Mouse (Mus musculus): Measurements from ENCODE around the gene Igfbp2. TPM values are rescaled to one million over a fixed set of nuclear protein-coding genes. Genes with fewer than 3 reads are reported as not detected.
A peak's percentile ranks its signal among the peaks of the same experiment; 100 is the strongest.

Igfbp2 gene
- polyA plus RNA-seq, 1 experiment = 537 TPM

GRCm38 (mm10) chr1:72791743-72792142 is 32.6 kb upstream of the Igfbp2 start:
- no peak for TF ChIP-seq EP300 (IDR thresholded peaks at IDR 0.05; ENCODE audit: insufficient read depth, low read depth, low read length)
- TF ChIP-seq CTCF (IDR thresholded peaks at IDR 0.05; ENCODE audit: low read depth, low read length) = no peak
- TF ChIP-seq POLR2A (IDR thresholded peaks at IDR 0.05; ENCODE audit: insufficient read depth, low read length) = no peak
- Histone ChIP-seq H3K27me3 (ENCODE audit: control insufficient read depth, insufficient read depth, low read length, poor library complexity, severe bottlenecking) (no peaks in the 10 kb centered on the region), H3K9me3 (replicated peaks; ENCODE audit: control insufficient read depth, insufficient read depth, low read length, poor library complexity, severe bottlenecking) (no peaks in the 10 kb centered on the region), H3K9ac (ENCODE audit: low read depth, poor library complexity, severe bottlenecking) (no peak overlapping the region), H3K4me1 (ENCODE audit: control insufficient read depth, insufficient read depth, low read length) (peaks cover 3% of the 10 kb centered on the region), H3K4me3 (ENCODE audit: low read depth, low read length) (no peak overlapping the region), H3K27ac (ENCODE audit: insufficient read depth, low read length) (no peak overlapping the region), H3K36me3 (ENCODE audit: control insufficient read depth, insufficient read depth, low read length, poor library complexity, severe bottlenecking) (no peaks in the 10 kb centered on the region)

DNA sequence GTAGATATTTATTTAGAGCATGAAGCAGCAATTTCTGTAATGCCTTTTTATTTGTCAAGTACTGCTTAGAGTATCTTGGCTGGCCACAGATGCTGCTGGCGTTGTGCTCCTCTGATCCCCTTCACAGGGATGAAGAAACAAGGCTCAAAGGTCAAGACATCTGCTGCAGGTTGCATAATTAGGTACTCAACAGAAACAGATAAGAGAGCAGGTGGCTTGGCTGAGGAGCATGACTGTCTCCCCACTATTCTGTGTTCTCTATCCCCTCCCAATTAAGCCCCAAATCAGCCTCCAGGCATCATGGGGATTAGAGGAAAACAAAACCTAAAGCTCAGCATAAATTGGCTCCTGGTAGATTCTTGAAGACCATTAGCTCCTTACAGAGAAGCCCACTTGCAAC is 32.0 kb upstream of the Igfbp2 start:
- no peaks in the 10 kb centered on the region for H3K9me3 ChIP-seq (replicated peaks; ENCODE audit: control insufficient read depth, insufficient read depth, low read length, poor library complexity, severe bottlenecking)
- no peak overlapping the region for H3K4me3 ChIP-seq (ENCODE audit: low read depth, low read length)
- TF ChIP-seq EP300 (IDR thresholded peaks at IDR 0.05; ENCODE audit: insufficient read depth, low read depth, low read length) = peak; percentile 49; the same call in 1 of the 2 replicates
- no peak for TF ChIP-seq POLR2A (IDR thresholded peaks at IDR 0.05; ENCODE audit: insufficient read depth, low read length)
- no peak for TF ChIP-seq CTCF (IDR thresholded peaks at IDR 0.05; ENCODE audit: low read depth, low read length)
- 0 out of 2 replicates have a peak overlapping the region, but pooled peaks have one; percentile 37 for H3K27ac ChIP-seq (ENCODE audit: insufficient read depth, low read length)
- peaks cover 3% of the 10 kb centered on the region for H3K4me1 ChIP-seq (ENCODE audit: control insufficient read depth, insufficient read depth, low read length)
- H3K9ac ChIP-seq (ENCODE audit: low read depth, poor library complexity, severe bottlenecking) = no peak overlapping the region
- no peaks in the 10 kb centered on the region for H3K36me3 ChIP-seq (ENCODE audit: control insufficient read depth, insufficient read depth, low read length, poor library complexity, severe bottlenecking)
- no peaks in the 10 kb centered on the region for H3K27me3 ChIP-seq (ENCODE audit: control insufficient read depth, insufficient read depth, low read length, poor library complexity, severe bottlenecking)

DNA sequence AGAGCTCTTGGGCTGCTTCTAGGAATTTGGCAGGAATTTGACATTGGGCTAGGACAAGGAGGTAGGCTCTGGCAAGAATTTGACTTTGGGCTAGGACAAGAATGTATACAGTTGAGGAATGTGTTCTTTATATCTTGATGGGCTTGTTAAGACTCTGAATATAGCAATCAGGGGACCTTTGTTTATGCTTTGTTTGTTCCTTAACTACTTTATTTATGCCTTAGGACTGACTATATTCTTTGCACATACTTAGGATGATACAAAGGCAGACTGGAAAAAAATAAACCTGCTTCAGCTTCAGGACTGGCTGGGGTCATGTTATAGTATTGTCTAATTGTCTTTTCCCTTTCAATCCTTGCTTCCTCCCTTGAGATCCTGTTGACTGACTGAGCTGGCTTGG is 31.1 kb upstream of the Igfbp2 start:
- TF ChIP-seq EP300 (IDR thresholded peaks at IDR 0.05; ENCODE audit: insufficient read depth, low read depth, low read length) (0 out of 2 replicates have a peak, but pooled peaks have one; percentile 12), CTCF (IDR thresholded peaks at IDR 0.05; ENCODE audit: low read depth, low read length) (no peak)
- Histone ChIP-seq H3K27ac (ENCODE audit: insufficient read depth, low read length) (peak overlapping the region; percentile 76; the same call in 1 of the 2 replicates), H3K36me3 (ENCODE audit: control insufficient read depth, insufficient read depth, low read length, poor library complexity, severe bottlenecking) (no peaks in the 10 kb centered on the region)

DNA sequence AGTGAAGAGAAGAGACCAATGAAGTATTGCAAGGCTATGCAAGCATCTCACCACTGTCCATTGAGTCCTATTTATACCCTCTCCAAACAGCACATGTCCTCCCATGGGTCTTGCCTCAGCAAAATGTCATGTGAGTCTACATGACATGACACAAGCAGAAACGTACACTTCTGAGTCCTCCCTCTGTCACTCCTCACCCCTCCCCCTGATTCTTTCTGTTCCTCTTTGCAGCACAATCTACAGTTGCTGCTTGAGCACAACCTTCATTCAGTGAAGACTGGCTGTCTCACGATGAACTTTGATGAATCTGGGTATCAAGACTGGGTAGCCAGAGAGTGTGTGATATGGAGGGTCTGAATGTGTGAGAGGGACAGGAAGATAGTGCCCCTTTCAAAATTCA is 28.2 kb upstream of the Igfbp2 start:
- H3K9ac ChIP-seq (ENCODE audit: low read depth, poor library complexity, severe bottlenecking) = no peak overlapping the region
- no peak overlapping the region for H3K4me3 ChIP-seq (ENCODE audit: low read depth, low read length)
- H3K4me1 ChIP-seq (ENCODE audit: control insufficient read depth, insufficient read depth, low read length) = peaks cover 3% of the 10 kb centered on the region
- no peak overlapping the region for H3K27ac ChIP-seq (ENCODE audit: insufficient read depth, low read length)
- H3K9me3 ChIP-seq (replicated peaks; ENCODE audit: control insufficient read depth, insufficient read depth, low read length, poor library complexity, severe bottlenecking) = no peaks in the 10 kb centered on the region; the same call in 1 of the 2 replicates
- H3K27me3 ChIP-seq (ENCODE audit: control insufficient read depth, insufficient read depth, low read length, poor library complexity, severe bottlenecking) = no peaks in the 10 kb centered on the region
- no peaks in the 10 kb centered on the region for H3K36me3 ChIP-seq (ENCODE audit: control insufficient read depth, insufficient read depth, low read length, poor library complexity, severe bottlenecking)
- no peak for TF ChIP-seq CTCF (IDR thresholded peaks at IDR 0.05; ENCODE audit: low read depth, low read length)
- TF ChIP-seq POLR2A (IDR thresholded peaks at IDR 0.05; ENCODE audit: insufficient read depth, low read length) = no peak
- TF ChIP-seq EP300 (IDR thresholded peaks at IDR 0.05; ENCODE audit: insufficient read depth, low read depth, low read length) = no peak

More for the DNA sequence above, 31.1 kb upstream of the Igfbp2 start:
- H3K4me1 ChIP-seq (ENCODE audit: control insufficient read depth, insufficient read depth, low read length) = peaks cover 3% of the 10 kb centered on the region
- no peak overlapping the region for H3K9ac ChIP-seq (ENCODE audit: low read depth, poor library complexity, severe bottlenecking)
- no peaks in the 10 kb centered on the region for H3K9me3 ChIP-seq (replicated peaks; ENCODE audit: control insufficient read depth, insufficient read depth, low read length, poor library complexity, severe bottlenecking)
- H3K27me3 ChIP-seq (ENCODE audit: control insufficient read depth, insufficient read depth, low read length, poor library complexity, severe bottlenecking) = no peaks in the 10 kb centered on the region
- no peak overlapping the region for H3K4me3 ChIP-seq (ENCODE audit: low read depth, low read length)

DNA sequence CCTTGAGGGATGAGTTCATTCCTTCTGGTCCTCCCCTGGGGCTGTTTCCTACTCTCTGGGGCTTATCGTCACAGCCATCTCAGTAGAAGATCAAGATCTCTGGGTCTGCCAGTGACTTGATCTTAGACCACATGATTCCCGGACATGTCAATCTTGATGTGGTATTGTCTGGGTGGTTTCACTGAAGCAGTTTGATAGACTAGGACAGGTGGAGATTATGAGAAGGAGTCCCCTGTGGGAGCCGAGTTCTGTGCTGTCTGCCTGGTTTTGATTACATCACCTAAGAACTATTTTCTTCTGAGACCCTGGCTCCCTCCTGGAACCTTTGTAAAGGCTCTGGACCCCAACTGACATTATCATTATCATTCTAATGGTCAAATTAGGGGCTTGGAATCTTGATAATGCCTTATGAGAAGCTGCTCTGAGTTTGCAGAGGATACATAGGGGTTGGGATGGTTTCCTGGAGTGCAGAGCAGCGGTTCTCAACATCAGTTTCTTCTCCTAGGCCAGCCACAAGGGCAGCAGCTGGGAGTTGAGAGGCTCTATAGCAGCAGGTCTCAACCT is 27.1 kb upstream of the Igfbp2 start:
- TF ChIP-seq POLR2A (IDR thresholded peaks at IDR 0.05; ENCODE audit: insufficient read depth, low read length) (no peak), CTCF (IDR thresholded peaks at IDR 0.05; ENCODE audit: low read depth, low read length) (no peak), EP300 (IDR thresholded peaks at IDR 0.05; ENCODE audit: insufficient read depth, low read depth, low read length) (no peak)
- Histone ChIP-seq H3K27me3 (ENCODE audit: control insufficient read depth, insufficient read depth, low read length, poor library complexity, severe bottlenecking) (no peaks in the 10 kb centered on the region), H3K27ac (ENCODE audit: insufficient read depth, low read length) (peak overlapping the region; percentile 49; the same call in 1 of the 2 replicates), H3K9ac (ENCODE audit: low read depth, poor library complexity, severe bottlenecking) (no peak overlapping the region), H3K4me3 (ENCODE audit: low read depth, low read length) (no peak overlapping the region), H3K36me3 (ENCODE audit: control insufficient read depth, insufficient read depth, low read length, poor library complexity, severe bottlenecking) (no peaks in the 10 kb centered on the region), H3K9me3 (replicated peaks; ENCODE audit: control insufficient read depth, insufficient read depth, low read length, poor library complexity, severe bottlenecking) (no peaks in the 10 kb centered on the region; the same call in 1 of the 2 replicates), H3K4me1 (ENCODE audit: control insufficient read depth, insufficient read depth, low read length) (peaks cover 1% of the 10 kb centered on the region)

DNA sequence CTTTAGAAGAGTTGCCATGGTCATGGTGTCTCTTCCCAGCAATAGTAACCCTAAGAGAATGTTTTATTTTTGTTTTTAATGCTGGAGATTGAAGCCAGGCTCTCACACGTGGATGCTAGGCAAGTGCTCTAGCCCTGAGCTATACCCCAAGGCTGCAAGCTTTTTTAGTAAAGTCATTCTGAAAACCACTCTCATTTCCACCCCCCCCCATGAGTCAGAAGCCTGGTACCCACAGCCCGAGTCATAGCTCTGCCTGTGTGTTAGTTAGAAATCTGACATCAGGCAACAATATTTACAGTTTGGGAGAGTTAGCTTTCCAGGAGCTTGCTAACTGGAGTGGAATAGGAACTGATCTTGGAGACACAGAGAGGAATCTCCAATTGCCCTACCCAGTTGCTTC is 25.9 kb upstream of the Igfbp2 start:
- H3K27me3 ChIP-seq (ENCODE audit: control insufficient read depth, insufficient read depth, low read length, poor library complexity, severe bottlenecking) = no peaks in the 10 kb centered on the region
- H3K36me3 ChIP-seq (ENCODE audit: control insufficient read depth, insufficient read depth, low read length, poor library complexity, severe bottlenecking) = no peaks in the 10 kb centered on the region
- TF ChIP-seq EP300 (IDR thresholded peaks at IDR 0.05; ENCODE audit: insufficient read depth, low read depth, low read length) (no peak), POLR2A (IDR thresholded peaks at IDR 0.05; ENCODE audit: insufficient read depth, low read length) (no peak), CTCF (IDR thresholded peaks at IDR 0.05; ENCODE audit: low read depth, low read length) (no peak)
- H3K9ac ChIP-seq (ENCODE audit: low read depth, poor library complexity, severe bottlenecking) = no peak overlapping the region
- H3K9me3 ChIP-seq (replicated peaks; ENCODE audit: control insufficient read depth, insufficient read depth, low read length, poor library complexity, severe bottlenecking) = no peaks in the 10 kb centered on the region; the same call in 1 of the 2 replicates
- no peaks in the 10 kb centered on the region for H3K4me1 ChIP-seq (ENCODE audit: control insufficient read depth, insufficient read depth, low read length)
- H3K27ac ChIP-seq (ENCODE audit: insufficient read depth, low read length) = no peak overlapping the region
- no peak overlapping the region for H3K4me3 ChIP-seq (ENCODE audit: low read depth, low read length)
